Mouse (Mus musculus) inflammation-experienced regulatory T-cells, adult 6 months (primary cell): ENCODE measurements around the gene Ttc7b. TPM values are rescaled to one million over a fixed set of nuclear protein-coding genes. Genes with fewer than 3 reads are reported as not detected.

Source experiments
- ATAC-seq: one replicate; pipeline ENCODE4 v1.8.0; 2017
- polyA plus RNA-seq, 3 experiments: library from polyadenylated mRNA; unstranded; fragments of 100-300 nt; shearing (Covaris generic); gene quantifications; one replicate each; pipeline ENCODE4 v1.2.1; 2017

The Ttc7b gene
- polyA plus RNA-seq, 3 experiments from 2014 or later = 3.7 to 4.3 (median 3.7) TPM

GRCm38 (mm10) chr12:100483054-100483453, 37.6 kb downstream of the Ttc7b start:
- no peak for ATAC-seq

DNA sequence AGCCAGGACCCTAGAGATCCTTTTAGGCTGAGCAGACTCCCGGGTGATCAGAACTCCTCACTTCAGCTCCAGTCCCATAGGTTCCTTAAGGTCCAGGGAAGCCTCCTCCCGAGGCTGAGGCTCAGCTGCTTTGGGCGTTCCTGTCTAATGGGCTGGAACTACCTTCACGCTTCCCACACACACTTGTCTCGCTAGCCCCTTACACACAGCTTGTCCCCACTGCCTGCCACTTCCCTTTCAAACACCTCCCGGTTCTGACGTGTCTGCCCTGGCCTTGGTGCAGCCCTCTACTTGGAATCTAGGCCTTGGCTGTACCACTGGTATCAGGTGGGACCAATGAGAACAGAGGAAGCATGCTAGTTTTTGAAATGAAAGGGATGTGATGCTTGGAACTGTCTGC, 38.4 kb downstream of the Ttc7b start:
- no peak for ATAC-seq

DNA sequence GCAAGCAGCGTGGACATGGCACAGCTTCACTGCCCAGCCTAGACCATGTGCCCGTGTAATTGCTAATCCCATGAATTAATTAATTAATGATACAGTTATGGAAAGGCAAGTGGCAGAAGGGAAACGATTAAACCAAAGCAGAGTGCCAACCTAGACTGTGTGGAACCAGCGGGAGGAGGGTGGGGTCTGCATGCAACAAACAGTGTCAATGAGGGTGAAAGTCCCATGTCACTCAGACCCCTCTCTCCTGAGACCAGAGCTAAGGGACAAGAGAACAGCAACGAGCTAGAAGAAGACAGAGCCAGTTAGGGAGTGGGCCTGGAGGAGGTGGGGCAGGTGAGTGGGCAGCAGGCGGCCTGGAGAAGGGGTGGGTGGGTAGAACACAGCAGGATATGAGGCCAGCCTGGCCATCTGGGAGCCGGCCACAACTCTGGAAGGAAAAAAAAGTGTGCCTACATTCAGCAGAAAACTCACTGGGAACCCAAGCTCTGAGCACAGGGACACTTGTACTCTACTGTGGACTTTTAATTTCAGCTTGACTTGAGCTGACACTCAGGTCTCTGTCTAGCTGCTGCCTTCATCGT, 39.1 kb downstream of the Ttc7b start:
- ATAC-seq = no peak

- ATAC-seq = no peak
These were observed 39.8 kb downstream of the Ttc7b start for GRCm38 (mm10) chr12:100480642-100481442.

- ATAC-seq = peak; percentile 95
These were observed 40.6 kb downstream of the Ttc7b start for GRCm38 (mm10) chr12:100479892-100480621.

DNA sequence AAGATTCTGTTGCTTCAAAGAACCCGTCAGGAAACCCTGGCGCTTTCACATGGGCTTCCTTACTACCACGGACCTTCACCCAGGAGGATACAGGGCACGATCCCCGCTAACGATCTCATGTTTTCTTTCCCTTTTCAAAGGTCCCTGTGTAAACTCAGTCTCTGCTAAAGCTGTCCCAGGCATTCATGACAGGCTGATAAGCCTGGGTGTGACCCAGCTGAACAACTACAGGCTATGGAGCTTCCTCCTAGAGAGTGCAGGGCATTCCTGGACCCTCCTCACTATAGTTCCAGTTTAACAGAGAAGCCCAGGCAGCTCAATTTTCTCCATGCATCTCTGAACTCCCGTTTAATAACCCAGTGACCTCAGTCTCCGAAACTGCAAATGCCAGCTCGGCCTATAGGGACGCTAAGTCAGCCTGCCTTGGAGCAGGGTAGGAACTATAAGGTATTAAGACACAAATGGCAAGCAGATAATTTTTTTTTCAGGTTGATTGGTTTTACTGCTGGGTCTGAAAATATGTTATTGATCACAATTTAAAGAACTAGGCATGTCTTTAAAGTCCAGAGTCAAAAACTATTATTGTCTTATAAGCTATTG, 41.3 kb downstream of the Ttc7b start:
- ATAC-seq = no peak

DNA sequence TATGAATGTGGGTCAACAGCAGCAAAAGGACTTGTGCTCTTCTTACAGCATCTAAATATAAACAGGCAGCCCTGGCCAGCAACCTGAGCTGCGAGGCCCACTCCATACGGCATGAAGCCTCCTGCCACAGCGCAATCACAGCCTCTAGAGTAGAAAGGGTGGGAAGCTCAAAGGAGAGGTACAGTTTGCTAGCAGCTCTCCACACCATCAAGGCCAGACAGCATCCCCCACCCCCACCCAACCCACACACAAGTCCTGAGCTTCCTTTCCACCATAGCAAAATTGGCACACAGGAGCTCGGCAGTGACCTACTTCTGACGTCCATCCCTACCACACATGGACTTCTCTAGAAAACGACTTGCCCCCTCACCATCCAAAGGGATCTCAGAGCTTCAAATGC, 42.0 kb downstream of the Ttc7b start:
- no peak for ATAC-seq

- no peak for ATAC-seq
These were observed 42.5 kb downstream of the Ttc7b start for GRCm38 (mm10) chr12:100478151-100478550.

GRCm38 (mm10) chr12:100477474-100477873, 43.2 kb downstream of the Ttc7b start:
- ATAC-seq = no peak

- ATAC-seq = no peak
These were observed 44.3 kb downstream of the Ttc7b start for GRCm38 (mm10) chr12:100476351-100476750.

DNA sequence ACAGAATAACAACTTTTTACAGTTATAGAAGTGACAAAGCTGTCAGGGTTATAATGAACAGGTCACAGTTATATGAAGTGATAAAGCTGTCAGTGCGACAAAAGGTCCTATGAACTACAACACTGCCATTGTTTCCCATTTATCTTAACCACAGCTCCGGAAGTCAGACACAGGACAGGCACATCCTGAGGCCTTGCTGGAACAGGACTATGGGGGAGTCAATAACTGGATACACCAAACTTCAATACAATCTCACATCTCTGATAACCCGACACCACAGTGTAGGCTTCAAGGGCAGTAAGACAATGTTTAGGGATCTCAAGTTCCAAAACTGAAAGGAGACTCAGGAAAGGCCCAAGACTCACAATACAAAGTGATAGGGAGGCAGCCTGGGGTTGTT, 45.1 kb downstream of the Ttc7b start:
- no peak for ATAC-seq

DNA sequence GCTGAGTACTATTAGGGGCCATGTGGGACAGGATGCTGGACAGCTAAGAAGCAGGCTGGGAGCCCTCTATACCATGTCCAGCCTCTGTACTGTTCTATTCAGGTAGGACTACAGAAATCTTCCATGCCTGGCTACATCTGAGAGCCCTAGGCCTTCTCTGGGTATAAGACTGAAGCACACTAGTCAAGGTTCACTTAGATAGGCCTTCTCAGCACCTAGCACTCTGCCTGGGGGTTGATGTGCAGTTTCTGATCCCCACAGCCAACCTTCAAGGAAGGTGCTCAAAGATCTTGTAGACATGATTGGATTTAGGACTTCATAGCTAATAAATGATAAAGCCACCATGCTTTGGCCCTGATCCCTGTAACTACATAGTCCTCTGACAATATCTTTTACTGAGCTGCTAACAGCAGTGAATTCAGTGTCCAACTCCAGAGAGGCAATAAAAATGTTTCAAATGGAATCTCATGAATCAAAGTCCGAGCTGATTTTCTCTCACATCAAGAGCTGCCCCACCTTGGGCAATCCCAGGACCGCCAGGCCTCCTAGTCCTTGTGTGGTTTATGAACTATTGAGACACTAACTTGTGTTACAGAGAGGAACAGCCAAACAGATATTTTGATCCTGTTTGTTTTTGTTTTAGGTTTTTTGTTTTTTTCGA, 45.8 kb downstream of the Ttc7b start:
- ATAC-seq = no peak

DNA sequence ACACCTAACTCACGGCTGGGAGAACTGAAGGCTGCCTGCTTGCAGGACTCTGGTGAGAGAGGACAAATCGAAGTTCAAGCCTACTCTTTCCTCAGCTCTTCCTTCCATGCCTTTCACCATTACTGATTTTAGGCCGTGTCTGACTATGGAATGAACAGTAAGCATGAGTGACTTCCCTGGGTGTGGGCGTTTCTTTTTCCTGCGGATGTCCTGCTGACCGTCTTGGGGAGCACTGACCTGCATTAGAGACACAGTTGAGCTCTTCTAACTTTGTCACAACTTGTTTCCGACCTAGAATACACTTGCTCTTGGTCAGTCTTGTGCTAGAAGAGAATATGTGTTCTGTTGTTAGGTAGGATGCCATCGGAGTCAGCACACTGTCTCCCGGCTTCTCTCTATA, 50.3 kb downstream of the Ttc7b start:
- no peak for ATAC-seq

DNA sequence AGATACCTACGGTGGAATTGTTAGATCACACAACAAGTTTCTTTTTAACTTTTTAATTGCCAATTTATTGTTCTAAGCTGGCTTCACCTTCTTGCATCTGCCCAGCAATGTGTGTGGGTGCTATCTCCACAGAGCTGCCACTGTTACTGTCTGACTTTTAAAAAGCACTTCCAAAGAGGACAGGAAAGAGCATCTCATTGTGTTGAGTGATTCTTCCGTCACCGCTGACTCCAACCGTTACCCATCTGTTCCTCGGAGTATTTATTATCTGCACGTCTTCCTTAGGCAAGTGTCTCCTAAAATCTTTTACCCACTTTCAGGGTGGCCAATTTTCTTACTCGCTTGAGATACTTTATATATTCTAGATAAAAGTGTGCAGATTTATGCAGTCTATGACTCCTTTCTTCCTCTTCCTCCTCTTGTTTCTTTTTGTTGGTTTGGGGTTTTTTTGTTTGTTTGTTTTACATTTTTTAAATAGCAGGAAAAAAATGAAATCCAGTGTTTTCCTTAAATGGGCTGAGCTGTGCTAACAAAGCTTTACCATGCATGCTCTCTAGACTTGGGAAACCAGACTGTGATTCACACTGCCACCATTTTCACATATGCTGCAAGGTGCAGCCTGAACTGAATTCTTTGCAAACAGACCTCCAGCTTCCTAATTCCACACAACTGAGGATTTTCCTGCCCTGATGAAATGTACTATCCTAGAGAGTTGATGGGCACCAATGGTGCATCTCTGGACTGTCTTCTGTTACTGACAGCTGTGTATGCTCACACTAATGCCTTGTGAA, 50.9 kb downstream of the Ttc7b start:
- ATAC-seq = no peak

DNA sequence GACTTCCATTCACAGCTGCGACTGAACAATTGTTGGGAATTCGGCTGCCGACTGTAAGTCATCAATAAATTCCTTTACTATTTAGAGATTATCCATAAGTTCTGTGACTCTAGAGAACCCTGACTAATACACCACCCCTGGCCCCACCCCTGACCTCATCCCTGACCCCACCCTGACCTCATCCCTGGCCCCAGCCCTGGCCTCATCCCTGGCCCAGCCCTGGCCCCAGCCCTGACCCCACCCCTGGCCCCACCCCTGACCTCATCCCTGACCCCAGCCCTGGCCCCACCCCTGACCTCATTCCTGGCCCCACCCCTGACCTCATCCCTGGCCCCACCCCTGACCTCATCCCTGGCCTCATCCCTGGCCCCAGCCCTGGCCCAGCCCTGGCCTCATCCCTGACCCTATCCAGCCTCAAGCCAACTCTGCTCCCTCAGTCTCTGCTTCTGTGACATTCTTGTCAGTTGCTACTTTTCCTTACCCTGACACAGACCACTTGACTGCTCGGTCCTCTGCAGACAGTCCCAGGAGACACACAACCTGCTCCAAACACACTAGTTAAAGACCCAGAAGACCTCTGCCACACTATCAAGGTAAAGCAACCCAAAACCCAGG, 55.4 kb downstream of the Ttc7b start:
- ATAC-seq = no peak

DNA sequence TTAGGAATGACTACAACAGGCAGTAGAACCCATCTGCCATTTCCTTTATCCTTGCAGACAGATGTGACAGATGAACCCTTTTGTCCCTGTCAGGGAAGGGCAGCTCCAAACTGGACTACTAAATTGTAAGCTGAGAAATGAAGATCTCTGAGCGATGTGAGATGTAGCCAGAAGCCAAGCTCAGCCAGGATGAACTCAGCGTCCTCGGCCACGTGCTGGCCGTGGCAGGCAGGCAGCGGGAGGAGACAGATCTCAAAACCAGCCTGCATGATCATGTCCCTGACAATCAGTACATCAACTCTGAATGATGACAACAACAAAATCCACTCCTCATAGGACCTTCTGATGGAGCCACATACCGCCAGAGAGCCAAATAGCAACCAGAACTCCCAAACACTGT, 62.9 kb downstream of the Ttc7b start:
- ATAC-seq = no peak

DNA sequence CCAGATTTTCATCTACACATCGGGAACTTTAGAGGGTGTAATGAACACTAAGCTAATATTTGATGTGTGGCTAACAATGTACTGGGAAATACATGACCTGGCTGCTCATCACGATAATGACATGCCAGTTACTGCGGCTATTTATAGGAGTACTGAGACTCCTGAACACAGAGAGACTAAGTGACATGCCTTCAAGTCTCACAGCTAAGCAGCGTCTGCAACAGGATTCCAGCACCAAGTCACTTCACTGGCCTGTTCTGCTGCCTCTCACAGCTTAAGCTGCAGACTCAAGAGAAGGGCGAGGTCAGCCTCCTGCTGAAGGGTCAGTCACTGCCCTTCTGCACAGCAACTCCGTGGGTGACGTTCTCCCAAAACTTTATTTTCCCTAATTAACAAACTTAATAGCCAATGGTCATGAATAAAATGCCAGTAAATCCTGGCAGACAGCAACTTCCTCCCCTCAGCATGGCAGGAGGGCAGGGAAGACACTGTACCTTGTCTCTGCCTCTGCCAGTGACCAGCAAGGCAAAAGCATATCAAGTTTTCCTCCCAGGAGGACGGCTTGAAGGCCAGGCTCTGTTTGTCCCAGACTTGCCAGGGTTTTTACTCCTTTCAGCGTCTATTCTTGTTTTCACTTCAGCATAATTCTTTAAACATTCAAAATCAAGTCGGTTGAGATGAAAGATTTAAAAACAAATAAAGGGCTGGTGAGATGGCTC, 64.2 kb downstream of the Ttc7b start:
- ATAC-seq = no peak

GRCm38 (mm10) chr12:100455453-100455852, 65.2 kb downstream of the Ttc7b start:
- no peak for ATAC-seq

DNA sequence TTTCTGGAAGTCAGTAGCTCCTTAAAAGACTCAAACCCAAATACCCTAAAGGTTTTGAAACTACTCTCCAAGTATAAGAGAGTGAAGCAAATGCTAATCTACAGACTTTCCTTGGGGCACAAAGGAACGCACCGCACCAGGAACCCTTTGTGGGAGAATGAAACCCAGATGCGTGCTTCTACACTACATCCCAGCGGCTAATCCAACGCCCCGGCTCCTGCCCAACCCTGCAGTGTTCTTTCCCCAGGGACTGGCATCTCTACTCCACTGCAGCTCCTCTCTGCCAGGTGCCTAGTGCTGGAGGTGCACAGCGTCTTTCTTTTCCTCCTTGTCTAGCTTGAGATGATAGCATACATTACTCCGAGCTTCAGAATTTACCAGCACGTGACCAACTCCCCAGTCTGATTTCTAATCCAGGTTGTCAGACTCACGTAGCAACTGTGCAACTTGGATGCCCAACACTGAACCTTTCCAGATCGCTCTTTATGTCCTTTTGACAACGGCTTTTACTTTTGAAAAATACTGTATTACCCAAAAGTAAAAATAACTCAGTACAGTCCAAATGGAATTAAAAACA, 72.8 kb downstream of the Ttc7b start:
- no peak for ATAC-seq

DNA sequence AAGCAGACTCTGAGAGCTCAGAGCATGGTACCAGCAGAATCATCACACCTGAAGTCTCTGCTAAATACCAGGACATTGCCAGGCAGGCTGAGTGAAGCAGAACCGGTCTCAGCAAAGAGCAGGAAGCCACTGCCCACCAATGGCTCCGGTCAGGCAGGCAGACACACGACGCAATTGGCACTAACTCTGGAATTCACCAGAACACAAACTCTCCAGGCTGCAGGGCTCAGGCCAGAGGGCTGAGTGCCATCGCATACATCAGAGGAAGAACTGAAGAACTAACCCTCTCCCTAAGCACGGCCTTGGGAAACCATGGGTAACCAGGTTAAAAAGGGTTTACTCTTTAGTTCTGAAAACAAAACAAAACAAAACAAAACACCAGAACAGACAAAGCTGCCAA, 73.5 kb downstream of the Ttc7b start:
- ATAC-seq = no peak
